Mouse (Mus musculus) heart, embryonic 10.5 days (tissue): ENCODE measurements around the gene Tmtc4. TPM values are rescaled to one million over a fixed set of nuclear protein-coding genes. Genes with fewer than 3 reads are reported as not detected.

Experiments
- DNase-seq: peaks from one replicate; pipeline ENCODE4 v3.0.0-alpha.2; 2017; ENCODE audit warnings: low spot score
- H3K27ac ChIP-seq: fragments of 300-500 bp; sonication (generic); 2 replicates; pipeline ENCODE4 v1.5.1; 2016; ENCODE audit warnings: mild to moderate bottlenecking
- H3K27me3 ChIP-seq: fragments of 300-500 bp; sonication (generic); 2 replicates; pipeline ENCODE4 v1.6.1; 2016; ENCODE audit warnings: mild to moderate bottlenecking; ENCODE audit not compliant: poor library complexity, insufficient read depth, severe bottlenecking
- H3K36me3 ChIP-seq: fragments of 300-500 bp; sonication (generic); 2 replicates; pipeline ENCODE4 v1.6.1; 2016; ENCODE audit warnings: mild to moderate bottlenecking, moderate library complexity
- H3K4me1 ChIP-seq: fragments of 300-500 bp; sonication (generic); 2 replicates; pipeline ENCODE4 v1.6.1; 2016; ENCODE audit warnings: mild to moderate bottlenecking
- H3K4me3 ChIP-seq: fragments of 300-500 bp; sonication (generic); 2 replicates; pipeline ENCODE4 v1.5.1; 2016; ENCODE audit warnings: mild to moderate bottlenecking, moderate library complexity
- H3K9me3 ChIP-seq: fragments of 300-500 bp; sonication (generic); 2 replicates; pipeline ENCODE4 v1.6.1; 2016; ENCODE audit warnings: mild to moderate bottlenecking, moderate library complexity
- WGBS: fragments of 180-500 bp; shearing (Covaris S2); methylation state at CpG from one replicate; pipeline ENCODE4 v1.1.7; 2016; 5-methylcytosine and 5-hydroxymethylcytosine counted together
- polyA plus RNA-seq: library from polyadenylated mRNA; unstranded; fragments of >200 nt; fragmentation: Nextera tagmentation; extraction: Ambion mirVana; gene quantifications from 2 replicates; pipeline ENCODE4 v1.2.1, GENCODE M21; 2016

The Tmtc4 gene
- polyA plus RNA-seq, 1 experiment from 2014 or later = 23.2 TPM

DNA sequence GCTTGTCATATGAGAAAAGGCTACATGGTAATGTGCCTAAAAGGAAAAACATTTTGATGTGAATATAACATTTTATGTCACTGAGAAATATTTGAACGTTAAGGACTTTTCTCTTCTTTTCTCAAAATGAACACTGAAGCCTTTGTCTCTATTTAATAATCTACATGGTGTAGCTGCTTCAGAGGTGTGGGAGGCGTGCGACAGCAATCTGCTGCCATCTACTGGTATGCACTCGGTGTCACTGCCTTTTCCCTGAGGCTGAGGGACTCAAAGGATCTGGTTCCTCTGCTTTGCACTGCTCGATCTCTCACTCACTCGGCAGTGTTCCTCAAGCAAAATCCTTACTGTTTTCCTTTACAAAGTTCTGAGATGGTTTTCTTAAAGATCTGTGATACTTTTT lies 107.7 kb downstream of the Tmtc4 start:
- Histone ChIP-seq H3K9me3 (no peaks in the 10 kb centered on the region), H3K27me3 (no peaks in the 10 kb centered on the region), H3K36me3 (no peaks in the 10 kb centered on the region), H3K4me3 (no peak overlapping the region), H3K27ac (no peak overlapping the region), H3K4me1 (peaks cover 18% of the 10 kb centered on the region; the same call in 1 of the 2 replicates)
- WGBS = 3% methylated on average over 6 of the region's 6 CpGs
- peak; percentile 85 for DNase-seq

DNA sequence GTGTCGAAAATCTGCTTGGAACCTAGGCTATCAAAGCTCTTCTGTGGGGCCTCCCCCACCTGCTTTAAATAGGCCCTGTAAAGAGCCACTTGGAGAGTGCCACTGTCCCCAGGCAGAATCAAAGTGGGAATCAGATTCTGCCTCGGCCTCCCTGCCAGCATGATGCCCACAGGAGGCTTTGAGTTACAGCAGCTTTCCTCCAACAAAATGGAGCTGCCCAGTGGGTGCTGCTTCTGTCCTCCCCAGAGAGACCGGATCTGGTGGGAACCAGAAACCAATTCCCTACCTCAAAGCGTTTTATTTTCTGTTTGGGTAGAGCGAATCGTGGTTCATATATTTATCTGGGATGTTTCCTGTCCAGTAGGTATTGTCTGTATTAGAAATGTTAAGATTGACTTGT lies 108.2 kb downstream of the Tmtc4 start:
- Histone ChIP-seq H3K36me3 (no peaks in the 10 kb centered on the region), H3K9me3 (no peaks in the 10 kb centered on the region), H3K4me3 (no peak overlapping the region), H3K27ac (no peak overlapping the region), H3K27me3 (no peaks in the 10 kb centered on the region), H3K4me1 (peaks cover 18% of the 10 kb centered on the region; the same call in 1 of the 2 replicates)
- 46% methylated on average over 6 of the region's 6 CpGs for WGBS
- no peak for DNase-seq

DNA sequence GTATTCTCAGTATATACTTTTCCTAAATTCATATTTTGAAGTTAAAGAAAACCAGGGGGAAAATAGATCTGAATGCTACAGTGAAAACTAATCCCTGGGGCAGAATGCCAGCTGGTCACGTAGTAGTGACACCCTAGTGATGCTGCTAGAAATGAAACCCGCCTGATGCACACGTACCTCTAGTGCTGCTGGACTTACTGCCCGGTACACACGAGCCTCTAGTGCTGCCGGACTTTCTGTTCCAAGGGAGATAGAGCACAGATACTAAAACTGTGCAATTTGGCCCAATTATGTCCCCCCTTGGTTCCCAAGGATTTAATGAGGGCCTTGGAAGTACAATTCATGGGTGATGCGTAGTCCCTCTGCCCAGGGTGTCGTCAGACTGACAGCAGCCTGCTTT lies 108.8 kb downstream of the Tmtc4 start:
- WGBS = 84% methylated on average over 8 of the region's 8 CpGs
- Histone ChIP-seq H3K27me3 (no peaks in the 10 kb centered on the region), H3K9me3 (no peaks in the 10 kb centered on the region), H3K4me1 (peaks cover 18% of the 10 kb centered on the region; the same call in 1 of the 2 replicates), H3K36me3 (no peaks in the 10 kb centered on the region), H3K27ac (no peak overlapping the region), H3K4me3 (no peak overlapping the region)
- no peak for DNase-seq

DNA sequence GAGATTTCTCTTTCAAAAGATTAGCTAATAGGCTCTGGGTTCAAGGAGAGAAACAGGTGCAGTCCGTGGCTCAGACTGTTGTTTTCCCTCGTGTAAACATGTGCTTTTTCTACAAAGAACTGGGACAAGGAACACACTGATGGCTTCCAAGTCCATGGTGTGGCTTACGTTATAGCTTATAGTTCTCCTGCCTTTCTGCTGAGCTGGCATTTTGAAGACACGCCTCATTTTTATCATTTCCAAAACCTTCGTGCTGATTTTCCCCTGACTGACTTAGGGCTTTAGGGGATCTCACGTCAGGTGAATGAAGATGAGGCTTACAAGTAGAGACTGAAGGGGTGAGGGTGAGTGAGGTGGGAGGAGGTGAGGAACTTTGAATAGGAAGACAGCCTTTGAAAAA lies 111.2 kb downstream of the Tmtc4 start:
- H3K4me3 ChIP-seq = no peak overlapping the region
- no peak overlapping the region for H3K27ac ChIP-seq
- DNase-seq = no peak
- H3K4me1 ChIP-seq = peaks cover 18% of the 10 kb centered on the region; the same call in 1 of the 2 replicates
- H3K27me3 ChIP-seq = no peaks in the 10 kb centered on the region
- no peaks in the 10 kb centered on the region for H3K9me3 ChIP-seq
- 80% methylated on average over 6 of the region's 6 CpGs for WGBS
- H3K36me3 ChIP-seq = no peaks in the 10 kb centered on the region

DNA sequence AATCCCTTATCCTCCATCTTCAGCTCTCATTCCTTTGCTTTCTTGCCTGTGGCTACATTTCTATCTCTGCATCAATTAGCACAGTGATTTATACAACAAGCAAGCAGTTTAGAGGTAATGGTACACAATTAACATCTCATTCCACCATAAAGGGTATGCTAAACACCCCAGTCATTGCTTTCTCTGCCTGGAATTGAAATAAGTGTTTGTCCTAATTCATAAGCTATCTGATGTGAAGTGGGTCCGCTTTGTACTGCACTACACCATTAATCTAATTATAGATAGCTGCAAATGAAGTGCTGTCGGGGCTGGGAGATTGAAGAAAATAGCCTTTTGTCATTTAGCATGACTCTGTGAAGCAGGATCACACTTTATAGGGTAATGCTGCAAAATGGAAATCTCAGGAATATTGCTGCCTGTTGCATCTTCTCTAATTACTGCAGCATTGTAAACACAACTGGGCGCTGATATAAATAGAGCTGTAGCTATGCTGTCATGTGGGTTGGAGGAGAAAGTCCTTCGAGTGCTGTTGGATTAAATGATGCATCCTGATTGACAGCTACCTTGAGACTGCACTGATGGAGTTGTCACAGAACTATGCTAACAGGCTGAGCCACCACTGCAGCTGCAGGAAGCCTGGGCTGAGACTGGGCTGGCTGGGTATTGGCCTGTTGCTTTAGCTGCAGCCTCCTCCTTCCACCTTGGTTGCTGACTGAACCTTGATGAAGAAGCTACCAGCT lies 111.8 kb downstream of the Tmtc4 start:
- WGBS = 49% methylated on average over 4 of the region's 4 CpGs
- H3K4me1 ChIP-seq = peaks cover 18% of the 10 kb centered on the region; the same call in 1 of the 2 replicates
- H3K27ac ChIP-seq = no peak overlapping the region
- H3K27me3 ChIP-seq = no peaks in the 10 kb centered on the region
- no peaks in the 10 kb centered on the region for H3K36me3 ChIP-seq
- DNase-seq = no peak
- H3K9me3 ChIP-seq = no peaks in the 10 kb centered on the region
- no peak overlapping the region for H3K4me3 ChIP-seq

DNA sequence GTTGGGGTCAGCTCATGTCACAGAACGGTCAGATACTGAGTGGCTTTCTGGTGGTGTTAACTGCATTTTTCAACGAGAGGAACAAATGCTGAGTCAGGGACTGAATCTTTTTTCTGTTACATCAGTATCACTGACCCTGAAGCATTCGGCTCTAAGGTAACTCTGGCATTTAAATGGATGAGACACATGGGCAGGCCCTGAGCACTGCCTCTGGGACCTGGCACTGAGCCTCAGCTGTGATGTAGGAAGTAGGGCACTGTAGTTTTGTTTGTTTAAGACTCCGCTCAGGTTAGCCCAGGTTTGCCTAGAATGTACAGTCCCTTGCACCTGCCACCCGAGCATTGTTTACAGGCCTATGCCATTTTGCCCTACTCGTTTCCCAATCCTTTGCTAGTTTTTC lies 114.0 kb downstream of the Tmtc4 start:
- Histone ChIP-seq H3K27me3 (no peaks in the 10 kb centered on the region), H3K27ac (no peak overlapping the region), H3K36me3 (no peaks in the 10 kb centered on the region), H3K4me3 (no peak overlapping the region), H3K9me3 (no peaks in the 10 kb centered on the region), H3K4me1 (peaks cover 14% of the 10 kb centered on the region; the same call in 1 of the 2 replicates)
- WGBS = 74% methylated on average over 6 of the region's 6 CpGs
- DNase-seq = no peak

Other genes with a start within 250 kb of the Tmtc4 start
- gene Ggact, start 70.3 kb downstream of the Tmtc4 start, polyA plus RNA-seq = 10.8 and 11.0 TPM in 2 replicates